Comparison of ENCODE assay signal across 27 mouse cellular contexts in the genomic region with DNA sequence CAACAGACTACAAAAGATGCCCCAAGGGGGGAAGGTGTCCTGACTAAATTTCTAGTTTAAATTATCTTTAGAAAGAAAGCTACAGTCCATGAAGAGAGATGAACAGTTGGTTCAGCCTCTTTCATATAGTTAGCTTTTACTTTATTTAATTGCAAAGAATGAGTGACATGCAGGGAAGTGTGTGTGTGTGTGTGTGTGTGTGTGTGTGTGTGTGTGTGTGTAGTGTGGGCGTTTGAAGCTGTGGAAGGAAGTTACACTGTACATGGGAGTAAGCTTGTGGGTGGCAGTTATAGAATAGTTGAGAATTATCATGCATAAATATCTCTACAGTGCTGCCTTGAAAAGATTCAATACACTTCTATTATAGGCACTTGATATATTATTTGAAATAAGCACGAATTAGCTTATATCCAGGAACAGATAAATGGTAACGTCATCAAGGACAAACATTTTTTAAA. TPM values are rescaled to one million over a fixed set of nuclear protein-coding genes. Genes with fewer than 3 reads are reported as not detected.
A peak's percentile ranks its signal among the peaks of the same experiment; 100 is the strongest.
DNase-seq lines count a peak whose midpoint lies in the region; ATAC-seq and TF ChIP-seq lines count a peak whose summit lies in the region.
"Had no signal": no experiment of that assay in that cellular context is flagged by ENCODE, and none has a peak within 500 bp of the region (broad histone marks: within the 10 kb centered on the region; RNA-seq: fewer than 3 reads in every experiment).

No protein-coding gene starts in this region.

- H3K4me2 ChIP-seq in liver, postnatal 0 days (ENCODE audit: low read depth, low read length): peak overlapping the region; percentile 26; the same call in 1 of the 2 replicates
- no peak overlapping the region for H3K4me2 ChIP-seq in liver, embryonic 12.5 days
- H3K4me2 ChIP-seq: embryonic facial prominence, embryonic 12.5 days; forebrain, embryonic 15.5 days; heart, embryonic 11.5 days; hindbrain, embryonic 15.5 days; kidney, embryonic 15.5 days; liver, embryonic 15.5 days; midbrain, embryonic 13.5 days; neural tube, embryonic 13.5 days had no signal

- no peak overlapping the region for H3K9ac ChIP-seq in liver, postnatal 0 days (replicated peaks)
- no peak overlapping the region for H3K9ac ChIP-seq in liver, embryonic 12.5 days
- H3K9ac ChIP-seq: embryonic facial prominence, embryonic 12.5 days; forebrain, embryonic 15.5 days; hindbrain, embryonic 15.5 days; kidney, embryonic 15.5 days; liver, embryonic 15.5 days; midbrain, embryonic 13.5 days; neural tube, embryonic 13.5 days had no signal

- H3K9me3 ChIP-seq in liver, postnatal 0 days (ENCODE audit: low read length): no peaks in the 10 kb centered on the region
- H3K9me3 ChIP-seq in liver, embryonic 12.5 days (replicated peaks): no peaks in the 10 kb centered on the region
- H3K9me3 ChIP-seq: embryonic facial prominence, embryonic 12.5 days; forebrain, embryonic 10.5 days; forebrain, embryonic 15.5 days; hindbrain, embryonic 15.5 days; kidney, embryonic 15.5 days; liver, embryonic 15.5 days; midbrain, embryonic 13.5 days; neural tube, embryonic 13.5 days had no signal

- peaks cover 4% of the 10 kb centered on the region; the same call in 1 of the 2 replicates for H3K36me3 ChIP-seq in liver, postnatal 0 days (replicated peaks; ENCODE audit: insufficient read depth, low read length)
- peaks cover 12% of the 10 kb centered on the region; the same call in 1 of the 2 replicates for H3K36me3 ChIP-seq in liver, embryonic 12.5 days
- 0 out of 2 replicates have a peak, but pooled peaks cover 11% of the 10 kb centered on the region for H3K36me3 ChIP-seq in macrophage (ENCODE audit: inconsistent target)
- H3K36me3 ChIP-seq: embryonic facial prominence, embryonic 12.5 days; forebrain, embryonic 10.5 days; forebrain, embryonic 15.5 days; hindbrain, embryonic 15.5 days; kidney, embryonic 15.5 days; liver, embryonic 15.5 days; midbrain, embryonic 13.5 days; neural tube, embryonic 13.5 days had no signal

- no peaks in the 10 kb centered on the region for H3K27me3 ChIP-seq in liver, postnatal 0 days (ENCODE audit: insufficient read depth, low read length)
- H3K27me3 ChIP-seq in liver, embryonic 12.5 days (replicated peaks): no peaks in the 10 kb centered on the region
- H3K27me3 ChIP-seq: embryonic facial prominence, embryonic 12.5 days; forebrain, embryonic 15.5 days; hindbrain, embryonic 15.5 days; kidney, embryonic 15.5 days; liver, embryonic 15.5 days; midbrain, embryonic 13.5 days; neural tube, embryonic 13.5 days had no signal

- ATAC-seq in liver, postnatal 0 days: no peak
- ATAC-seq in liver, embryonic 12.5 days: no peak
- peak; percentile 33 for ATAC-seq in activated CD4-positive, CD25-positive, alpha-beta regulatory T cell, adult 4 months
- ATAC-seq: forebrain, embryonic 15.5 days; midbrain, embryonic 13.5 days had no signal

- 67% methylated on average over 3 of the region's 3 CpGs for WGBS in liver, postnatal 0 days (ENCODE audit: insufficient replicate concordance)
- 67% methylated on average over 3 of the region's 3 CpGs for WGBS in liver, embryonic 12.5 days (ENCODE audit: insufficient replicate concordance)
- 52% methylated on average over 3 of the region's 3 CpGs for WGBS in macrophage (ENCODE audit: missing documents)
- 68% methylated on average over 3 of the region's 3 CpGs for WGBS in lung, adult 2 months

- peaks cover 81% of the 10 kb centered on the region for H3K79me2 ChIP-seq in macrophage (ENCODE audit: inconsistent target)

- no peak for DNase-seq in liver, postnatal 0 days
- peak; percentile 61 for DNase-seq in CD4-positive, CD25-positive, alpha-beta regulatory T cell, adult 2 months (ENCODE audit: low read depth, low spot score)
- no peak for DNase-seq in kidney, adult 9 months
- no peak for DNase-seq in lung, adult 2 months
- DNase-seq: adrenal gland, adult 2 months; cerebellum, adult 11-12 months; cerebellum, adult 9-11 months; embryo, embryonic 11 days; gastrocnemius, postnatal 36 days; heart, adult 18-20 months; heart, postnatal 4 days; kidney, postnatal 25 days; liver; lung, postnatal 36 days; thymus, postnatal 14 days had no signal

- H3K4me3 ChIP-seq in liver, postnatal 0 days (ENCODE audit: low read depth, low read length): no peak overlapping the region
- H3K4me3 ChIP-seq in liver, embryonic 12.5 days: no peak overlapping the region
- H3K4me3 ChIP-seq in macrophage (ENCODE audit: inconsistent target): no peak overlapping the region
- H3K4me3 ChIP-seq in lung, adult 2 months (replicated peaks; ENCODE audit: extremely low read depth, low read depth, low read length): no peak overlapping the region
- H3K4me3 ChIP-seq: embryonic facial prominence, embryonic 12.5 days; forebrain, embryonic 10.5 days; forebrain, embryonic 15.5 days; hindbrain, embryonic 15.5 days; kidney, embryonic 15.5 days; liver, embryonic 15.5 days; midbrain, embryonic 13.5 days; neural tube, embryonic 13.5 days had no signal

- no peak for TF ChIP-seq EP300 in liver, postnatal 0 days (IDR thresholded peaks at IDR 0.05; ENCODE audit: low read depth)

- no peak for TF ChIP-seq POLR2A in lung, adult 2 months (IDR thresholded peaks at IDR 0.05; ENCODE audit: borderline replicate concordance, extremely low read depth, low read depth, low read length)

- H3K4me1 ChIP-seq in liver, postnatal 0 days (ENCODE audit: insufficient read depth): peaks cover 19% of the 10 kb centered on the region
- H3K4me1 ChIP-seq in liver, embryonic 12.5 days: peaks cover 43% of the 10 kb centered on the region
- H3K4me1 ChIP-seq in lung, adult 2 months (ENCODE audit: control insufficient read depth, insufficient read depth, low read length): no peaks in the 10 kb centered on the region; the same call in 1 of the 2 replicates
- H3K4me1 ChIP-seq: embryonic facial prominence, embryonic 12.5 days; forebrain, embryonic 10.5 days; forebrain, embryonic 15.5 days; hindbrain, embryonic 15.5 days; kidney, embryonic 15.5 days; midbrain, embryonic 13.5 days; neural tube, embryonic 13.5 days had no signal

- no peak for TF ChIP-seq CTCF in liver, postnatal 0 days (IDR thresholded peaks at IDR 0.05; ENCODE audit: low read depth)
- TF ChIP-seq CTCF in lung, adult 2 months (IDR thresholded peaks at IDR 0.05; ENCODE audit: insufficient read depth, low read length): no peak

- H3K27ac ChIP-seq in liver, postnatal 0 days (ENCODE audit: low read depth): no peak overlapping the region
- H3K27ac ChIP-seq in liver, embryonic 12.5 days: no peak overlapping the region
- peak overlapping the region; percentile 32 for H3K27ac ChIP-seq in macrophage
- H3K27ac ChIP-seq: embryonic facial prominence, embryonic 12.5 days; forebrain, embryonic 10.5 days; forebrain, embryonic 15.5 days; hindbrain, embryonic 15.5 days; kidney, embryonic 15.5 days; liver, embryonic 15.5 days; midbrain, embryonic 13.5 days; neural tube, embryonic 13.5 days had no signal

RNA-seq across cellular contexts. Expression of a gene that starts 14.1 kb away (rescaled TPM):
- 61.3 and 73.3 TPM in 2 replicates for polyA plus RNA-seq in liver, postnatal 0 days (2015; fragmentation: Nextera tagmentation; extraction: Ambion mirVana)
- 169 and 171 TPM in 2 replicates for polyA plus RNA-seq in liver, embryonic 12.5 days (2016; fragmentation: Nextera tagmentation; extraction: Ambion mirVana)
- 100 to 1,000 TPM; 667 to 875 TPM for polyA plus RNA-seq in activated CD4-positive, CD25-positive, alpha-beta regulatory T cell, adult 4 months (2017; shearing (Covaris generic))
- 1,000 to 10,000 TPM in 15 of 26 experiments, 100 to 1,000 TPM in 10, 10 to 100 TPM in 1; 83.6 to 1,534 (median 1,127) TPM for total RNA-seq in macrophage (2018; cell fraction: chromatin; rRNA removed)
- total RNA-seq in macrophage (2018; cell fraction: cytosol; rRNA removed): 100 to 1,000 TPM; 334 to 648 (median 462) TPM
- 1,000 to 10,000 TPM in 11 of 26 experiments, 100 to 1,000 TPM in 15; 271 to 1,882 (median 927) TPM for total RNA-seq in macrophage (2018; cell fraction: nucleus; rRNA removed)
- 311 to 412 TPM (median 370 TPM) in 3 replicates for polyA plus RNA-seq in macrophage (2018)
- polyA plus RNA-seq in lung, adult 2 months (2012; rRNA removed): 97.9 and 103 TPM in 2 replicates
